Mouse (Mus musculus) kidney, postnatal 14 days (tissue): Measurements from ENCODE around the gene Rps3a1.

ENCODE experiments used
- DNase-seq: peaks from one replicate; pipeline ENCODE4 v3.0.0; 2022; ENCODE audit warnings: mixed read lengths

The Rps3a1 gene

GRCm38 (mm10) chr3:86142263-86142933 is at the start of gene Rps3a1:
Gene Rps3a1, minus strand, starts transcription at chr3:86142702.
- DNase-seq: peak; percentile 99

- DNase-seq: no peak
Measured at GRCm38 (mm10) chr3:86187736-86188389, 45.4 kb upstream of the Rps3a1 start.

DNA sequence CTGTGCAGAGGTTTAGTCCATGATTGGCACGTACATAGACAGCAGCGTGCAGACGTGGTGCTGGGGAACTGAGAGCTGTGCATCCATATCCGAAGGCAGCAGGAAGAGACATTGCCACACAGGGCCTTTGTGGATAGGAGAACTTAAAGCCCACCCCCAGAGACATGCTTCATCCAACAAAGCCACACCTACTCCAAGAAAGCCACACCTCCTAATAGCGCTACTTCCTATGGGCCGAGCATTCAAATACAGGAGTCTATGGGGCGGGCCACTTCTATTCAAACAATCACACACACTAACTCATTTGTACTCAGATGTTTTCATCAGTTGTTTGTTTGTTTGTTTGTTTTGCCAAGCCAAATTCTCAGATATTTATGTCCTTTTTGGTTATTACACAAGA is 42.0 kb upstream of the Rps3a1 start:
- DNase-seq: no peak

GRCm38 (mm10) chr3:86181107-86181506 is 38.6 kb upstream of the Rps3a1 start:
- no peak for DNase-seq

- DNase-seq: no peak
Measured at GRCm38 (mm10) chr3:86179714-86180113, 37.2 kb upstream of the Rps3a1 start.

- DNase-seq: no peak
Measured at GRCm38 (mm10) chr3:86168841-86169425, 26.4 kb upstream of the Rps3a1 start.

DNA sequence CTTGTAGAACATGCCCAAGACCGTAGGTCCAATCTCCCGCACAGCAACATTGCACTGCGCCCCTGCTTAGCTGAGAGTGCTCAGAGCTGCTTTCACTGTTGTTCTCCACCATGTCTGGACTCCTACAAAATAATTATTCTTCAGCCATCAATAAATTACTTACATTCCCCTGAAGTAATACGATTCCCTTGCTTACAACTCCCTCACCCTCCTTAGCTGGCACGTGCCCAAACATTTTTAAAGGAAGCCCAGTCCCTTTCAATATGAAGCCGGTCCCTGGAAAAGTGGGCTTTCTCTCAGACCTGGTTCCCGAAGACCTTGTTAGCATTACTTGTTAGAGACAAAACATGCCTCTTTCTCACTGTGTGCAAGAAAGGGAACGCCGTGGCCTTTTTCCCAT is 7.0 kb upstream of the Rps3a1 start:
- no peak for DNase-seq

DNA sequence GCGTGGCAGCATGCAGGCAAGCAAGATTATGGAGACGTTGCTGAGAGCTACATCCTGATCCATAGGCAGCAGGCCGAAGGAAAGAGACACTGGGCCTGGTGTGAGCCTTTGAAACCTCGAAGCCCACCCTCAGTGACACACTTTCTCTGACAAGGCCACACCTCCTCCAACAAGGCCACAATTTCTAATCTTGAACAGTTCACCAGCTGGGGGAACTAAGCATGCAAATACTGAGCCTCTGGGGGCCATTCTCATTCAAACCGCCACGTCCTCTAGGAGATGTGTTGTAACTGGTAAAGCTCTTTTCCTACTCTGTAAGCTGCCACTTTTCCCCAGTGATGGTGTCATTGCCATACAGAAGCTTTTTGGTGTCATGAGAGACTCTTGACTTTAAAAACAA is 6.6 kb upstream of the Rps3a1 start:
- no peak for DNase-seq

- DNase-seq: no peak
Measured at GRCm38 (mm10) chr3:86143343-86143742, 841 bp upstream of the Rps3a1 start.

DNA sequence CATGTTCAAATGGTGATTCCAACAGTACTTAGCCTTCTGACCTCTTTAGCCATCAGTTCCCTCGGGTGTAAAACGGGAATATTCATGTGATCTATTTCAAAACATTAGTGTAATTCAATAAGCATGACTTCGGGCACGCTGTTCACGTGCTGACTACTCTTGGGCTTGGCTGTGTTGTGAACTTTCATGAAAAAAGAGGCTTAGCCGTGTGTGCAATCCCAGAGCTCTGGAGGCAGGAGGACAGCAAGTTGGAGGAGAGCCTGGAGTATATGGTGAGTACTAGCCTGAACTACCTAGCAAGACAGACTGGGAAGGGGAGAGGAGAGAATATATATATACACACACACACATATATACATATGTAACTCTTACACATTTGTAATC is 424 bp upstream of the Rps3a1 start:
- DNase-seq: no peak

GRCm38 (mm10) chr3:86141886-86142262 is 628 bp downstream of the Rps3a1 start:
- no peak for DNase-seq

- DNase-seq: peak; percentile 16
Measured at GRCm38 (mm10) chr3:86141366-86141765, 1.1 kb downstream of the Rps3a1 start.

DNA sequence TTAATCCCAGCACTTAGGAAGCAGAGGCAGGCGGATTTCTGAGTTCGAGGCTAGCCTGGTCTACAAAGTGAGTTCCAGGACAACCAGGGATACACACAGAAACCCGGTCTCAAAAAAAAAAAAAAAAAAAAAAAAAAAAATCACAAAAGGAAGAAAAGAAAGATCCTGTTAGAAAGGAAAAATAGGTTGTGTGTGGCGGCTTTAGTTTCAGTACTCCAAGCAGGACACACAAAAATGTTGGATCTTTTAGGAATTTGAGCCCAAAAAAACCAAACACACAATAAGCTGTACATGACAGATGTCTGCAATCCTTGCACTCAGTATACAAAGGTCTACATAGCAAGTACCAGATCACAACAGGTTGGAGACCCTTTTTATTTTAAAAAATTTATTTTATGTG is 2.8 kb downstream of the Rps3a1 start:
- DNase-seq: no peak

DNA sequence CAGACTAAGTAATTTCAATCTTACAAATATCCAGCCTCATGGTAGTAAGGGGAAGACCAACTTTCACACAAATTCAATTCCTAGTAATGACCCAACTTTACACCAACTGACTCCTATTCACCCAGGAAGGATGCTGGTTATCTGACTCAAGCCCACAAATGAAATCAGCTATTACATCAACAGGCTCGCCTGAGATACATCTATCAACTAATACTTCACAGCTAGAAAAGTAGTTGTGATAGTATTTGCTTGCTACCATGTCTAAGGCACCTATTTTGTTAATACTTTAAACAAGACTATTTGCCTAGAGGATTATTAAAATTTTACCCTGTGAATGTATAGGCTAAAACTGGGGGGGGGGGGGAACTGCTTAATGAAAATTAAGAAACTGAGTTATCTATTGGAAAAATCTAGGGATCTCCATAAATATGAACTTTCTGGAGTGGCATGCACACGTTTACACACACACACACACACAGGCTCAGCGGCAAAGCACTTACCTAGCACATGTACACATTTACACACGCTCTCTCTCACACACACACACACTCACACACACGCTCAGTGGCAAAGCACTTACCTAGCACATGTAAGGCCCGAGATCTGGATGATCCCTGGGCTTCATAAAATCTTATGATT is 5.4 kb downstream of the Rps3a1 start:
- no peak for DNase-seq

DNA sequence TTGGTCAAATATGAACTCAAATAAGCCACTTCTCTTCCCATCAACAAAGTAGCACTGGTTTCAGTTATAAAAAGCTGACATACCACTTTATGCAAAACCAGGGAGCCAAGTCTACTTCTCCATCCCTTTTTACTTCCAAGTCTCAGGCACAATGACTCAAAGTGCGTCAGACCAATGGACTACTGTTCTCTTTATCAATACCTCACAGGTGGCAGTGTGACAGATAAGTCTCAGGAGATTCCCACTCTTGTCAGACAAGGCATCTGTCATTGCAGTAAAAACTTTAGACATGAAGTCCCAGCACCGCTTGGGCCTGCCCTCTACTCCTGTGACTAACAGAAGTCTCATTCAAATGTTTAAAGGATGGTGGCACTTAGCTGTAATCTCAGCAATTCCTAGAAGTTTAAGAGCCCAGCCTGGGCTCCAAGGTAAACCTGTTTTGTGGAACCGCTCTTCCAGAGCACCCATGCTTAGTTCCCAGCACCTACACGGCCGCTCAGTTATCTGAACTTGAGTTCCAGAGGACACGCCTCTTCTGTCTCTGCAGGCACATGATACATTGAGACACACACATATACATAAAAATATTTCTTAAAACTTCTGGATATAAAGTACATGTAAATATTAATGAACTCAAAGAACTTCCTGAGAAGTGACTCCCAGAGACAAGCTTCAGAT is 6.5 kb downstream of the Rps3a1 start:
- no peak for DNase-seq

DNA sequence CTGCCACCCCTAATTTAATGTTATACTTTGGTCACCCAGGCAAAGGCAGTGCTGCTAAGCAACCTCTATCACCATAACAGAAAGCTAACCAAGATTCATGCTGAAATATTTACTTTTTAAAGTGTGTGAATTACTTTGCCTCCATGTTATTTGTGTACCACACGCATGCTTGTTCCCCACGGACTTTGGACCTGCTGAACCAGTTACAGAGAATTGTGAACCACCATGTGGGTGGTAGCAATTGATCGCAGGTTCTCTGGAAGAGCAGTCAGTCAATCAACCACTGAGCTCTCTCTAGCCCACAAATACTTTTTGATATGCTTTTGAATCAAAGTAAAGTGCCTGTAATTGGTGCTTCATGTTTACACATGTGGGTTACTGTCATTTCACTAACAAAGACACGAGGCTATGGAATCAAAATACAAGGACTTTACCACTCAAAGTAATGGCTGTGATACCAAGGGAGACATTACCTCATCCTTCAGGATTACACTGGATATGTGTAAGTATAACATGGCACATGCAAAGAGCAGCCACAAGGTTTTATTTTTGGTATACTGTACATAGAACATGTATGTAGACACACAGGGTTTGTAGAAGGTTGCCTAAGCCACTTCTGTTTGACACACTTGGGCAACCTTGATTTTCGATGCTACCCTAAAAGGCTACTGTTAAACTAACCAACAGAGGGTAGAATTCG is 7.4 kb downstream of the Rps3a1 start:
- DNase-seq: no peak

DNA sequence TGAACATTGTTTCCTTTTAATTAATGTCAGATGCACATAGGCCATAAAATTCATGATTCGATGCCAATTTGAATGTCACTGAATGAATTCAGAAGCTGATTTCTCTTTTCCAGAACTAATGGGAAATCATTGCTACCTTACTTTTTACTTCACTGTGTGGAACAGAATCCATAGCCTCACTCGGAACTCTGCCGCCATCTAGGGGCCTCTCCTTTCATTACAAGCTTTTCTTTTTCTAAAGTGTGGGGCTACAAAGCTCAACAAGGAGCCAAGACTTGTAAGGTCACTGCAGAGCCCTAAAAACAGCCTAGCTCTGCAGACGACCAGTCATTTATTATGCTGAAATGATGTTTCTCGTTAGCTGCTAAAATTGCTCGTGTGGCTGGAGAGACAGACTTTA is 12.7 kb downstream of the Rps3a1 start:
- DNase-seq: peak; percentile 75

DNA sequence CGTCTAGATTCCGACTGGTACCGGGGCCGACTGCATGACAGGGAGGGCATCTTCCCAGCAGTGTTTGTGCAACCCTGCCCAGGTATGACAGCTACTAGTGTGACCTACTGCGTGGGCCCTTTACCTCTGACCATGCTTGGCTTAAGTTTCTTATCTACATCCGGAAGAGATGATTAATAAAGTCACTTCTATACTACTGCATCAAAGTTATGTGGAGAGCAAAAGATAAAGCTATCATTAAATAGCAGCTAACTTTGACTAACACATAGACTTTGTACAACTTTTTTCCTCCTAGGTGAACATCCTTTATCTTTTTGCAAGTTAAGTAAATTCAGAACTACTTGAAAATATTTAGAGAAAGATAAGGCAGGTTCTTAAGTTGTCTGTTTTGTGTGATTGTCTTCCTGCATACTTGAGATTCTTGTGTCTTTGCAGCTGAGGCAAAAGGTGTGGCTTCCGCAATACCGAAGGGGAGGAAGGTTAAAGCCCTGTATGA is 19.2 kb downstream of the Rps3a1 start:
- DNase-seq: no peak

GRCm38 (mm10) chr3:86122156-86122555 is 20.3 kb downstream of the Rps3a1 start:
- DNase-seq: no peak

DNA sequence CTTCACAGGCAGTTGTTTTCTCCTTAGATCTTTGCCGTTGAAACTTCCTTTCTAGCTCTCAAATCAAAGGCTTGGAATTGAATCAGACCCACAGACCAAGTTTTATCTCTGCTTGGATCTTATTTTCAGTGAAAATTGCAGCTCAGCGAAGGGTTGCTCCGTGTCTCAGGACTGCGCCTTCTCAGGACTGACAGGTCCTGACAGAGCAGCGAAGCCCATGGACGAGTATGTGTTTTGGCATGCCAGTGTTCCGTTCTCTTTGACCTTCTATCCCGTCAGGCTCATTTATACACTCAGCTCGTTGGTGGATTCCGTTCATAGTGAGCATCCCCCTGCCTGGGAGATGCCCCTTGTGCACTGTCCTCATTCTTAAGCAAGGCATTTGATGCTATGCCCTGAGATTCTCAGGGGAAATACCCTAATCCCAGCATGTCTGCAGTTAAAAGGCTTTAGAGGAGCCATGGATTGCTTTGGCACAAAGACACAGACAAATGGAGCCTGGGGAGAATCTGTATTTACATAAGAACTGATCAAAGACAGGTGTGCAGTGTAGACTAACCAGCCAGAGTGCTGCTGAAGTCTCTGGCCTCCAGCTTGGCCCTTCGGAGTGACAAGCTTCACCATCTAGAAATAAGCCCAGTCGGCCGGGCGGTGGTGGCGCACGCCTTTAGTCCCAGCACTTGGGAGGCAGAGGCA is 23.1 kb downstream of the Rps3a1 start:
- no peak for DNase-seq

- no peak for DNase-seq
Measured at GRCm38 (mm10) chr3:86116951-86117350, 25.6 kb downstream of the Rps3a1 start.
